Mouse (Mus musculus) lung, adult 2 months (tissue): ENCODE data around the gene Map4. TPM values are rescaled to one million over a fixed set of nuclear protein-coding genes. Genes with fewer than 3 reads are reported as not detected.

ENCODE experiments used
- DNase-seq: peaks from one replicate; pipeline ENCODE4 v3.0.0; 2022
- H3K4me1 ChIP-seq: fragments of 200-500 bp; 2 replicates; pipeline ENCODE4 v1.6.1; 2011; ENCODE audit warnings: low read length; ENCODE audit not compliant: control insufficient read depth, insufficient read depth
- H3K4me3 ChIP-seq: fragments of 200-500 bp; replicated peaks from 2 replicates; pipeline ENCODE3; 2011; ENCODE audit warnings: low read depth, mild to moderate bottlenecking, control low read depth, low read length; ENCODE audit errors: extremely low read depth
- CTCF ChIP-seq: fragments of 200-500 bp; IDR thresholded peaks from 2 replicates; pipeline ENCODE4 v1.5.1; 2011; ENCODE audit warnings: mild to moderate bottlenecking, low read length, control low read depth; ENCODE audit not compliant: insufficient read depth
- POLR2A ChIP-seq: fragments of 200-500 bp; IDR thresholded peaks from 2 replicates; pipeline ENCODE4 v1.6.1; 2011; ENCODE audit warnings: low read depth, mild to moderate bottlenecking, control low read depth, low read length, borderline replicate concordance; ENCODE audit errors: extremely low read depth
- WGBS: fragments of 180-500 bp; shearing (Covaris S2); methylation state at CpG from one replicate; pipeline ENCODE4 v1.1.7; 2018; 5-methylcytosine and 5-hydroxymethylcytosine counted together
- polyA plus RNA-seq: library from polyadenylated mRNA; depleted of rRNA; stranded (reverse); fragments of >200 nt; gene quantifications from 2 replicates; pipeline ENCODE4 v1.2.3, GENCODE M21; 2012

Gene Map4
- polyA plus RNA-seq, 1 experiment: 275 TPM

DNA sequence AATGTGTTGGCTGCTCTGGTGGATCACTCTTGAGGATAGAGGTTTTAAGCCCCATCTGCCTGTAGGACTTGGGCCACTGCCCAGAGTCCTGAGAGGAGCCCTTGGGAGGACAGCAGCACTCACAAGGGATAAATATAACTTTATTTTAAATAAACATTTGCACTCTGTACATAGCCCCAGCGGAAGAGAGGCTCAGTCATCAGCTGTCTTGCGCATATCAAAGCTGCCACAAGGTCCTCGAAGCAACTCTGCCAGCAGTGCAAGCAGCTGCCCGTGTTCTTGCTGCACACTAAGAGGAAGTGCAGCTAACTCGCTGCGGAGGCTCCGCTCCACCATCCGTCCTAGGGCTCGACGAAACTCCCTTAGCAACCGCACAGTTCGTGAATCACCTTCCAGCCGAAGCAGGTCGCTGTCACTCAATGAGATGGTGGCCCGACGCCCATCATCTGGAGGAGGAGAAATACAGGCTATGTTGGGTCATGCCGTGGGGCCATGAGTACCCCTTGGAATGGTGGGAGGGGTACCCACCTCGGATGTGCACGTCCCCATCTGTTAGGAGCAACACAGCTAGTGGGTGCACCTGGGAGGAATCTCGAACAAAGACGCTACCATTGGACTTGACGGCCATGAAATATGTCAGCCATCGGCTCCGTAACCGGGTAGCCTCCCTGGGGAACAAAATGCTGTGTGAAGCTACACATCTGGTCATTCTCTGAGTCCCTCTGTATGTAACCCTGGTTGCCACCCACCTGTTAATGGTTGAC is 153.1 kb downstream of the Map4 start:
- no peak for DNase-seq
- TF ChIP-seq CTCF (no peak), POLR2A (no peak)
- no peak overlapping the region for H3K4me3 ChIP-seq
- H3K4me1 ChIP-seq: no peaks in the 10 kb centered on the region
- WGBS: 65% methylated on average over 25 of the region's 25 CpGs

DNA sequence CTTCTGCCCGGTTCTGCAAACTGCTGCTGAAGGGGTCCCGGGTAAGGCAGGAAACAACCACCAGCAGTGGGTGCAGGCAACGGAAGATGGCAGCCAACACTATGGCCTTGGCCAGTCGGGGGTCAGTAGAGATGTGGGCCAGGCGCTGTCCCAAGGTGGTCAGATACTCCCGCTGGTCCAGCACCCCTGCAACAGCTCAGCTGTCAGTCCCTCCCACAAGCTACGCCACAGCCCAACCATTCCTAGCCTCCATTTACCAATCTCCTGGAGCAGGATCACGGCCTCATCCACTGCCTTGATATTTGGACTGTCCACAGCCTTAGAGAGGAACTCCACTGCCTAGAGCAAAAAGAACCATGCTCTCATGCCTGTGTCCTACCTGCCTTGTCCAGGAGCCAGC is 154.4 kb downstream of the Map4 start:
- TF ChIP-seq CTCF: no peak
- no peak overlapping the region for H3K4me3 ChIP-seq
- no peaks in the 10 kb centered on the region for H3K4me1 ChIP-seq
- WGBS: 87% methylated on average over 8 of the region's 8 CpGs
- DNase-seq: no peak

DNA sequence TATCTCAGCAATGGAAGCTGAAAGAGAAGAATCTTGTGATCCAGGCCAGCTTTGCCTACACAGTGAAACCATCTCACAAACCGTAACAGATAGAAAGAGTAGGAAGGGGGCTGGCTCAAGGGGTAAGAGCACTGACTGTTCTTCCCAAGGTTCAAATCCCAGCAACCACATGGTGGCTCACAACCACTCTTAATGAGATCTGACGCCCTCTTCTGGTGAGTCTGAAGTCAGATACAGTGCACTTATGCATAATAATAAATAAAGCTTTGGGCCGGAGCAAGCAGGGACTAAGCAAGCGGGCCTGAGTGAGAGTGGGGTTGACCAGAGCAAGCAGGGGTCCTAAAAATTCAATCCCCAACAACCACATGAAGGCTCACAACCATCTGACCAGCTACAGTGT is 162.0 kb downstream of the Map4 start:
- 80% methylated on average over 4 of the region's 4 CpGs for WGBS
- TF ChIP-seq POLR2A (no peak), CTCF (no peak)
- no peak for DNase-seq
- H3K4me1 ChIP-seq: no peaks in the 10 kb centered on the region
- no peak overlapping the region for H3K4me3 ChIP-seq

DNA sequence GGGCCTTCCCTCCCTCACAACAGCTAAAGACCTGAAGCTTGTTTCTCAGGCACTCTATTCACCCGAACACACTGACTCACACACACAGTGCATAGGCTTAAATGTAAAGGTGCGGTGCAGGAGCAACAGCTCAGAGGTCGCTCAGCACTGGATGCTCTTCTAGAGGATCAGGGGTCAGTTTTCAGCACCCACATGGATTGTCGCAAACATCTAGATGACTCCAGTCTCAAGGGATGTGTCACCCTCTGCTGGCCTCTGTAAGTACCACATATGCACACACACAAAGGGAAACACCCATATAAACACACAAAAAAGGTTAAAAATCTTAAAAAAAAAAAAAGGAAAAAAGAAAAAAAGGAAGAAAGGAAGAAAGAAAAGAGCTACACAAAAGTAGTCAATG is 163.5 kb downstream of the Map4 start:
- DNase-seq: no peak
- WGBS: 97% methylated on average over 4 of the region's 4 CpGs
- Histone ChIP-seq H3K4me1 (no peaks in the 10 kb centered on the region), H3K4me3 (no peak overlapping the region)
- TF ChIP-seq POLR2A: no peak
- TF ChIP-seq CTCF: no peak

DNA sequence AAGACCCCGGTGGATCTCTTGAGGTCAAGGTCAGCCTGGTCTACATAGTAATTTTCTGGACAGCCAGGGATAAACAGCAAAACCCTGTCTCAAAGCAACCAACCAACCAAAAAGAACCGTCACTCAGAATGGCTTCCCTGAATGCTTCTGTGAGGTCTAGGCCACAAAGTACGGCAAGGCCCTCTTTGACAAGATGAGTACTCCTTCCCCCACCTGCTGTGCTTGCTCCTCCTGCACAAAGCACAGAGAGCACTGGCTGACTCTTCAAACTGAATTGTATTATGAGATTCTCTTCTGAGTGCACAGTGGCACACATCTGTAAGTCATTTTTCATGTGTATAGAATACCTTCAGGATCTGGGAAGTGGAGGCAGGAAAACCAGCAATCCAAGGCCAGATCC is 166.5 kb downstream of the Map4 start:
- TF ChIP-seq CTCF (no peak), POLR2A (no peak)
- Histone ChIP-seq H3K4me3 (no peak overlapping the region), H3K4me1 (no peaks in the 10 kb centered on the region)
- no peak for DNase-seq
- 91% methylated on average over 3 of the region's 3 CpGs for WGBS

- Histone ChIP-seq H3K4me1 (no peaks in the 10 kb centered on the region), H3K4me3 (peak overlapping the region; percentile 94)
- TF ChIP-seq CTCF (peak; percentile 89), POLR2A (peak; percentile 32; the same call in 1 of the 2 replicates)
- DNase-seq: peak; percentile 90
- WGBS: 3% methylated on average over 41 of the region's 41 CpGs
Measured at GRCm38 (mm10) chr9:110100627-110101600, 169.7 kb downstream of the Map4 start.

GRCm38 (mm10) chr9:110116353-110116976 is 185.2 kb downstream of the Map4 start:
- WGBS: 11% methylated on average over 10 of the region's 10 CpGs
- peak overlapping the region; percentile 91 for H3K4me3 ChIP-seq
- H3K4me1 ChIP-seq: peaks cover 6% of the 10 kb centered on the region; the same call in 1 of the 2 replicates
- no peak for DNase-seq
- TF ChIP-seq POLR2A (no peak), CTCF (no peak)

DNA sequence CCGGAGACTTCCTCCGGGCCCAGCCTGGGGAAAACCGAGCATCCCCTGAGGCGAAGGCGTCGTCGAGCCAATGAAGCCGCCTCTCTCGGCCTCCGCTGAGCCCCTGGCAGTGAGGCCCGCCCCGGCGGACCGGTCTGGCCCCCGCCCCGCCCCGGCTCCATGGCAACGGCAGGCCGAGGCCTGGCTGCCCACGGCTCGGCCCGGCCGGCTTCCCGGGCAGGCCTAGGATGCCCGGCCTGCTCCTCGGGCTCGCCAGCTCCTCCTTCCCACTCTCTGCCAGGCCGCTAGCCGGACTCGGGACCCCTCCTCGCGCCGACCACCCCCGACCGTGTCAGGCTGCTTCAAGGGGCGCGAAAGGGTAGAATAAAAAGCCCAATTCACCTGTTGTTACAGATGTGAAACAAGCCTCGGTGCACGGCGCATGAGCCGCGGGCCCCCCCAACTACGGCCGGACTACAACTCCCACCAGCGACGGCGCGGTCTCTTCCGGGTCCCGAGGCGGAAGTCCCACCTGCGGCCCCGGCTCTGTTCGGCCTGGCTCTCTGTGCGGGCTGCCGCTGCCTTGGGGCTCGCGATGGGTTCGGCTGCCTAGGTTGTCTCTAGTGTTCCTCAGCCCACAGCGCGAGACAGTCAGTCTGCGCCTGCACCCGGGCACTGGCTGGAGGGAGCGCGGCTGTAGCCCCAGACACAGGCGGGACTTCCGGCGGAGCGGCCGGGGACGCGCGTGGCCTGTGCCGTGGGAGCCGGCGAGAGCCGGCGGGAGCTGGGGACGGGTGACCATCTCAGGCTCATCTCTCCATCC is 185.9 kb downstream of the Map4 start, which contains the start of gene Smarcc1:
Smarcc1 (plus strand) TSS at position 732 of the 802 bp plus-strand sequence.
- TF ChIP-seq POLR2A (peak; percentile 54; the same call in 1 of the 2 replicates), CTCF (no peak)
- peak within 1 kb of the TSS; percentile 91 for H3K4me3 ChIP-seq
- peaks cover 6% of the 10 kb centered on the region; the same call in 1 of the 2 replicates for H3K4me1 ChIP-seq
- WGBS: under 1% methylated on average over 79 of the region's 79 CpGs
- DNase-seq: peak; percentile 92
